Mouse (Mus musculus): ENCODE measurements at regions not wholly inside any gene's neighbourhood (a gene's known extent, or its start where the extent isn't known, plus 50 kb on each side); places are given as distances from the start of the nearest gene placed in this dataset.
A peak's percentile ranks its signal among the peaks of the same experiment; 100 is the strongest.

DNA sequence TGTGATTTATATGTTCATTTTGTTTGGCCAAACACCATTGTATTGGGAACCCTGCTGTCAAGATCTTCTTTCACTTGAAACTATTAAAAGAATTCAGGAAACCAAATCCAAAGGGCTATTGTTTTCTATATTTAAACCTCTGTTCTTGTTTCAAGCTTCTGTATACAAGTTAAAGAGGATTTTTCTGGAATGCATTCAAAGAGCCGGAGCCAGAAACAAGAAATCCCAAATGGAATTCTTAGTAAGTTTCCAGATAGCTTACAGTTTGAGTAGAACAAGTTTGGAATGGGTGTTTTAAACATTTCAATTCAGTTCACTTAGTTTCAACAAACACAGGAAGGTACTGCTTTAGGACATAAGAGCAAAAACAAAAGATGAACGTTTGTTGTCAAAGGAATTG lies 140.8 kb downstream of the Fam174a start:
- H3K4me3 ChIP-seq (ENCODE audit: control insufficient read depth in 1 of 2, insufficient read depth in 1 of 2, low read depth in 2 of 2, low read length in 2 of 2), result no peak overlapping the region
- H3K79me2 ChIP-seq (ENCODE audit: control insufficient read depth, insufficient read depth, low read length, poor library complexity), result no peaks in the 10 kb centered on the region
- peaks cover 2 to 15% of the 10 kb centered on the region in 2 experiments for H3K4me1 ChIP-seq (ENCODE audit: control insufficient read depth in 1 of 2, insufficient read depth in 2 of 2, low read length in 2 of 2)
- H3K9me3 ChIP-seq (replicated peaks; ENCODE audit: insufficient read depth, low read length), result no peaks in the 10 kb centered on the region
- DNase-seq (ENCODE audit: low read depth, low spot score), result no peak
- H3K27ac ChIP-seq (ENCODE audit: control insufficient read depth, low read depth, low read length), result no peak overlapping the region
- H3K36me3 ChIP-seq (ENCODE audit: control insufficient read depth in 1 of 2, insufficient read depth in 2 of 2, low read length in 2 of 2), result peaks cover 0 to 12% of the 10 kb centered on the region in 2 experiments; a peak in 2 of 4 replicates
- H3K9ac ChIP-seq (ENCODE audit: control insufficient read depth, low read depth, low read length, poor library complexity, severe bottlenecking), result no peak overlapping the region
- H3K27me3 ChIP-seq (ENCODE audit: control insufficient read depth in 1 of 2, insufficient read depth in 2 of 2, low read length in 2 of 2), result no peaks in the 10 kb centered on the region
- TF ChIP-seq MEF2A (IDR thresholded peaks at IDR 0.05; ENCODE audit: extremely low read depth, insufficient replicate concordance, low read depth, low read length, poor library complexity, severe bottlenecking) (no peak), EP300 (IDR thresholded peaks at IDR 0.05; ENCODE audit: low read depth in 1 of 2, low read length in 2 of 2) (no peak), NELFE (IDR thresholded peaks at IDR 0.05; ENCODE audit: low read depth, low read length) (no peak), TCF12 (IDR thresholded peaks at IDR 0.05; ENCODE audit: low read depth, low read length) (no peak)

DNA sequence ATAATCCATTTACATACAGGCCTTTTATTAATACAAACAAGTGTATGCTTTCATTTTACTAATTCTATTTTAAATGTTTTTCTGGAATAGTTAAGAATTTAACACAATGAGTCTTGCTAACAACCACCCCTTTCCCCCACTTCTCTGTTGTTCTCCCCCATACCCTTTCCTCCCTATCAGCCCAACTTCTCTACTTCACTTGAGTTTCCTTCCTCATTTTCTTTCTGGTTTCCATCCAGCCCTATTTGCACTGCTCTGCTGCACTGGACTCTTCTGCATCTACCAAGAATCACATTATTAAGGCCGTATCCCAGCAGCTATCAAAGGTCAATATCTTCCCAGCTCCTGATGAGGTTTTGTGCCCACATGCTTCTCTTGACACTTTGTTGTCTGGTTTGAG lies 145.9 kb downstream of the Fam174a start:
- Histone ChIP-seq H3K27ac (ENCODE audit: control insufficient read depth, low read depth, low read length) (no peak overlapping the region), H3K4me1 (ENCODE audit: control insufficient read depth in 1 of 2, insufficient read depth in 2 of 2, low read length in 2 of 2) (peaks cover 3% of the 10 kb centered on the region in 2 experiments; a peak in 3 of 4 replicates), H3K4me3 (ENCODE audit: control insufficient read depth in 1 of 2, insufficient read depth in 1 of 2, low read depth in 2 of 2, low read length in 2 of 2) (no peak overlapping the region), H3K9ac (ENCODE audit: control insufficient read depth, low read depth, low read length, poor library complexity, severe bottlenecking) (no peak overlapping the region), H3K9me3 (replicated peaks; ENCODE audit: insufficient read depth, low read length) (no peaks in the 10 kb centered on the region), H3K79me2 (ENCODE audit: control insufficient read depth, insufficient read depth, low read length, poor library complexity) (no peaks in the 10 kb centered on the region), H3K27me3 (ENCODE audit: control insufficient read depth in 1 of 2, insufficient read depth in 2 of 2, low read length in 2 of 2) (no peaks in the 10 kb centered on the region), H3K36me3 (ENCODE audit: control insufficient read depth in 1 of 2, insufficient read depth in 2 of 2, low read length in 2 of 2) (peaks cover 0 to 3% of the 10 kb centered on the region in 2 experiments; a peak in 2 of 4 replicates)
- TF ChIP-seq GATA1 (IDR thresholded peaks at IDR 0.05; ENCODE audit: low read depth, low read length) (peak; percentile 20; the same call in 1 of the 2 replicates), EP300 (IDR thresholded peaks at IDR 0.05; ENCODE audit: low read depth in 1 of 2, low read length in 2 of 2) (peak; percentile 20 to 51; a peak in 2 of 4 replicates), POLR2A (IDR thresholded peaks at IDR 0.05; ENCODE audit: control insufficient read depth in 1 of 2, insufficient read depth in 1 of 2, low read depth in 1 of 2, low read length in 2 of 2, poor library complexity in 1 of 2) (no peak), UBTF (IDR thresholded peaks at IDR 0.05; ENCODE audit: borderline replicate concordance, insufficient read depth, low read depth, low read length) (no peak), MAX (IDR thresholded peaks at IDR 0.05; ENCODE audit: low read length) (no peak)
- DNase-seq (ENCODE audit: low read depth, low spot score), result peak; percentile 69

DNA sequence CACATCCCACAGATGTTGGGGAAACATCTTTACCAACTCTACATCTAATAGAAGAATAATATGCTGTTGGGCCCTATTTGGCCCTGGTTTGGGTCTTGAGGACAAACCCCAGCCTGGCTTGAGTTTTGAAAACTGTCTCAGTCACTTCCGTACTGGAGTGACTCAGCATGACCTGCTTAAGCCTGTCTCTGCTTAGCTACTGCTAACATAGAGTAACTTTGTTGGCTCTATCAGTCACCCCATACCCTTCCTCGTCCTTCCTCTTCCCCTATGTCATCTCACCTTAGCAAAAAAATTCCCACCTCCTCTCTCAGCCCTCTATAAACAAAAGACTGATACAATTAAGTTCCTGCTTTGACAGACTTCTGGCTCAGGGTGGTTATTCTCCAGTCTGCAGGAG lies 154.7 kb downstream of the Fam174a start:
- Histone ChIP-seq H3K9ac (ENCODE audit: control insufficient read depth, low read depth, low read length, poor library complexity, severe bottlenecking) (no peak overlapping the region), H3K4me3 (ENCODE audit: control insufficient read depth in 1 of 2, insufficient read depth in 1 of 2, low read depth in 2 of 2, low read length in 2 of 2) (no peak overlapping the region), H3K36me3 (ENCODE audit: control insufficient read depth in 1 of 2, insufficient read depth in 2 of 2, low read length in 2 of 2) (peaks cover 0 to 4% of the 10 kb centered on the region in 2 experiments; a peak in 2 of 4 replicates), H3K9me3 (replicated peaks; ENCODE audit: insufficient read depth, low read length) (no peaks in the 10 kb centered on the region), H3K27ac (ENCODE audit: control insufficient read depth, low read depth, low read length) (peak overlapping the region; percentile 1; the same call in 1 of the 2 replicates), H3K27me3 (ENCODE audit: control insufficient read depth in 1 of 2, insufficient read depth in 2 of 2, low read length in 2 of 2) (no peaks in the 10 kb centered on the region), H3K4me1 (ENCODE audit: control insufficient read depth in 1 of 2, insufficient read depth in 2 of 2, low read length in 2 of 2) (peaks cover 2 to 5% of the 10 kb centered on the region in 2 experiments; a peak in 3 of 4 replicates), H3K79me2 (ENCODE audit: control insufficient read depth, insufficient read depth, low read length, poor library complexity) (no peaks in the 10 kb centered on the region)
- peak; percentile 67 for DNase-seq (ENCODE audit: low read depth, low spot score)
- peak; percentile 58; the same call in 1 of the 2 replicates for TF ChIP-seq ELF1 (IDR thresholded peaks at IDR 0.05; ENCODE audit: low read depth, low read length)
- TF ChIP-seq CHD2 (IDR thresholded peaks at IDR 0.05; ENCODE audit: low read length), result no peak
- TF ChIP-seq ETS1 (IDR thresholded peaks at IDR 0.05; ENCODE audit: low read depth, low read length), result peak; percentile 34; the same call in 1 of the 2 replicates
- peak; percentile 77; the same call in 1 of the 2 replicates for TF ChIP-seq GABPA (IDR thresholded peaks at IDR 0.05; ENCODE audit: low read depth, low read length)
- TF ChIP-seq E2F4 (IDR thresholded peaks at IDR 0.05; ENCODE audit: borderline replicate concordance, low read depth, low read length), result no peak
- TF ChIP-seq TCF12 (IDR thresholded peaks at IDR 0.05; ENCODE audit: low read depth, low read length), result peak; percentile 29; the same call in 1 of the 2 replicates
- TF ChIP-seq SMC3 (IDR thresholded peaks at IDR 0.05; ENCODE audit: low read depth, low read length), result no peak
